In genomic region chr10:122045946-122046345, GRCm38 (mm10) we compare ENCODE assay signal across 9 mouse cellular contexts. TPM values are rescaled to one million over a fixed set of nuclear protein-coding genes. Genes with fewer than 3 reads are reported as not detected.
DNase-seq lines count a peak whose midpoint lies in the region; ATAC-seq and TF ChIP-seq lines count a peak whose summit lies in the region.
"Had no signal": no experiment of that assay in that cellular context is flagged by ENCODE, and none has a peak within 500 bp of the region (broad histone marks: within the 10 kb centered on the region; RNA-seq: fewer than 3 reads in every experiment).

No protein-coding gene starts in this region.

- DNase-seq in heart, postnatal 36 days, result no peak
- no peak for DNase-seq in thymus, adult 2 months
- DNase-seq in left cerebral cortex, adult 18-20 months (ENCODE audit: low spot score in 2 of 2), result no peak
- DNase-seq in layer of hippocampus, postnatal 10 days (ENCODE audit: low spot score in 2 of 2), result no peak
- DNase-seq: cerebellum, adult 11-12 months had no signal

- intact Hi-C loops in heart, postnatal 36 days (cut with DNase I), result loop anchor here (2.0 to 5.0 kb wide), 3 partner anchors 37 to 139 kb away; no protein-coding TSS in a partner anchor

- 31% methylated on average over 9 of the region's 9 CpGs for WGBS in heart, embryonic 11.5 days (ENCODE audit: insufficient replicate concordance)
- 3% methylated on average over 9 of the region's 9 CpGs for WGBS in hindbrain, embryonic 15.5 days
- WGBS in midbrain, embryonic 16.5 days, result 3% methylated on average over 9 of the region's 9 CpGs
- 77% methylated on average over 9 of the region's 9 CpGs for WGBS in thymus, adult 2 months

- peaks cover 16% of the 10 kb centered on the region for H3K27me3 ChIP-seq in heart, embryonic 11.5 days (ENCODE audit: control insufficient read depth, insufficient read depth, low read length)
- no peaks in the 10 kb centered on the region for H3K27me3 ChIP-seq in hindbrain, embryonic 15.5 days
- no peaks in the 10 kb centered on the region for H3K27me3 ChIP-seq in midbrain, embryonic 16.5 days (ENCODE audit: control insufficient read depth, insufficient read depth, low read depth, low read length)
- H3K27me3 ChIP-seq in thymus, adult 2 months (ENCODE audit: control insufficient read depth, insufficient read depth, low read length), result peaks cover 11% of the 10 kb centered on the region; the same call in 1 of the 2 replicates

- no peak for ATAC-seq in heart, embryonic 11.5 days (replicated peaks; ENCODE audit: insufficient number of reproducible peaks, low FRiP score, low TSS enrichment)
- no peak for ATAC-seq in hindbrain, embryonic 15.5 days (ENCODE audit: low FRiP score, low read depth)
- 0 out of 2 replicates have a peak, but pooled peaks have one; percentile 7 for ATAC-seq in midbrain, embryonic 16.5 days

- H3K4me2 ChIP-seq in heart, embryonic 11.5 days, result peak overlapping the region; percentile 82
- H3K4me2 ChIP-seq in hindbrain, embryonic 15.5 days, result peak overlapping the region; percentile 60
- H3K4me2 ChIP-seq in midbrain, embryonic 16.5 days (ENCODE audit: low read length), result peak overlapping the region; percentile 66

- no peak for TF ChIP-seq CTCF in thymus, adult 2 months (IDR thresholded peaks at IDR 0.05; ENCODE audit: borderline replicate concordance, control insufficient read depth, extremely low read depth, insufficient read depth, low read length, poor library complexity)

- peak overlapping the region; percentile 78 for H3K4me3 ChIP-seq in heart, embryonic 11.5 days (ENCODE audit: low read depth, low read length)
- H3K4me3 ChIP-seq in brown adipose tissue, adult 24 weeks (ENCODE audit: insufficient read depth, low read depth, low read length), result peak overlapping the region; percentile 39
- peak overlapping the region; percentile 66 for H3K4me3 ChIP-seq in hindbrain, embryonic 15.5 days
- H3K4me3 ChIP-seq in midbrain, embryonic 16.5 days (ENCODE audit: low read depth, low read length), result peak overlapping the region; percentile 89
- H3K4me3 ChIP-seq in thymus, adult 2 months (ENCODE audit: control insufficient read depth, insufficient read depth, low read length), result no peak overlapping the region

- TF ChIP-seq POLR2A in thymus, adult 2 months (IDR thresholded peaks at IDR 0.05; ENCODE audit: control insufficient read depth, extremely low read depth, insufficient read depth, low read length, poor library complexity), result no peak

- no peaks in the 10 kb centered on the region for H3K9me3 ChIP-seq in heart, embryonic 11.5 days (replicated peaks; ENCODE audit: control insufficient read depth, low read length)
- H3K9me3 ChIP-seq in hindbrain, embryonic 15.5 days, result no peaks in the 10 kb centered on the region
- no peaks in the 10 kb centered on the region for H3K9me3 ChIP-seq in midbrain, embryonic 16.5 days (replicated peaks; ENCODE audit: control insufficient read depth, low read length, poor library complexity, severe bottlenecking)

- no peak overlapping the region for H3K27ac ChIP-seq in heart, embryonic 11.5 days (ENCODE audit: low read depth, low read length)
- H3K27ac ChIP-seq in brown adipose tissue, adult 24 weeks (replicated peaks; ENCODE audit: low read depth, low read length), result no peak overlapping the region
- H3K27ac ChIP-seq in hindbrain, embryonic 15.5 days (replicated peaks), result peak overlapping the region; percentile 95
- peak overlapping the region; percentile 94 for H3K27ac ChIP-seq in midbrain, embryonic 16.5 days (ENCODE audit: low read length)
- H3K27ac ChIP-seq in thymus, adult 2 months (ENCODE audit: control insufficient read depth, insufficient read depth, low read length), result no peak overlapping the region

- H3K36me3 ChIP-seq in heart, embryonic 11.5 days (ENCODE audit: control insufficient read depth, insufficient read depth, low read length), result no peaks in the 10 kb centered on the region
- no peaks in the 10 kb centered on the region for H3K36me3 ChIP-seq in hindbrain, embryonic 15.5 days
- H3K36me3 ChIP-seq in midbrain, embryonic 16.5 days (ENCODE audit: control insufficient read depth, insufficient read depth, low read length), result no peaks in the 10 kb centered on the region
- H3K36me3 ChIP-seq in thymus, adult 2 months (ENCODE audit: control insufficient read depth, insufficient read depth, low read length), result no peaks in the 10 kb centered on the region

- H3K4me1 ChIP-seq in heart, embryonic 11.5 days (ENCODE audit: control insufficient read depth, insufficient read depth, low read length), result peaks cover 5% of the 10 kb centered on the region; the same call in 1 of the 2 replicates
- no peaks in the 10 kb centered on the region for H3K4me1 ChIP-seq in brown adipose tissue, adult 24 weeks (ENCODE audit: control insufficient read depth, insufficient read depth, insufficient read length, low read length)
- H3K4me1 ChIP-seq in hindbrain, embryonic 15.5 days (replicated peaks), result peaks cover 31% of the 10 kb centered on the region
- peaks cover 16% of the 10 kb centered on the region for H3K4me1 ChIP-seq in midbrain, embryonic 16.5 days (ENCODE audit: control insufficient read depth, insufficient read depth, low read length)
- H3K4me1 ChIP-seq in thymus, adult 2 months (replicated peaks; ENCODE audit: control insufficient read depth, insufficient read depth, low read length), result peaks cover 6% of the 10 kb centered on the region; the same call in 1 of the 2 replicates

- peak overlapping the region; percentile 56; the same call in 1 of the 2 replicates for H3K9ac ChIP-seq in heart, embryonic 11.5 days (ENCODE audit: low read depth, low read length)
- H3K9ac ChIP-seq in hindbrain, embryonic 15.5 days, result peak overlapping the region; percentile 97
- peak overlapping the region; percentile 95 for H3K9ac ChIP-seq in midbrain, embryonic 16.5 days (ENCODE audit: low read depth, low read length)

RNA-seq across cellular contexts. Expression of gene Srgap1, which starts 1.2 kb away (rescaled TPM):
- 3.3 and 8.2 TPM in 2 replicates for polyA plus RNA-seq in heart, embryonic 11.5 days (2014; fragmentation: Nextera tagmentation; extraction: Ambion mirVana)
- total RNA-seq in heart, postnatal 36 days (2021), result 1 to 10 TPM; 2.1 to 2.2 TPM
- polyA plus RNA-seq in brown adipose tissue, adult 24 weeks (2012; ENCODE audit: insufficient read depth, insufficient read length, missing spikeins), result 1.0 and 1.2 TPM in 2 replicates
- 36.4 and 38.2 TPM in 2 replicates for polyA plus RNA-seq in hindbrain, embryonic 15.5 days (2015; fragmentation: Nextera tagmentation; extraction: Ambion mirVana)
- 34.4 and 42.1 TPM in 2 replicates for polyA plus RNA-seq in midbrain, embryonic 16.5 days (2015; fragmentation: Nextera tagmentation; extraction: Ambion mirVana)
- polyA plus RNA-seq in thymus, adult 2 months (2012; rRNA removed), result 1.0 and 1.2 TPM in 2 replicates
- total RNA-seq in left cerebral cortex, adult 18-20 months (2021), result 1 to 10 TPM; 6.9 to 8.7 TPM
- total RNA-seq in layer of hippocampus, postnatal 10 days (2021), result 10 to 100 TPM; 33.5 to 36.2 TPM

RNA-seq across cellular contexts. Expression of gene Rxylt1, which starts 51.2 kb away (rescaled TPM):
- polyA plus RNA-seq in heart, embryonic 11.5 days (2014; fragmentation: Nextera tagmentation; extraction: Ambion mirVana), result 38.9 and 42.7 TPM in 2 replicates
- total RNA-seq in heart, postnatal 36 days (2021), result 10 to 100 TPM; 33.1 to 39.2 TPM
- 36.3 and 63.2 TPM in 2 replicates for polyA plus RNA-seq in brown adipose tissue, adult 24 weeks (2012; ENCODE audit: insufficient read depth, insufficient read length, missing spikeins)
- polyA plus RNA-seq in hindbrain, embryonic 15.5 days (2015; fragmentation: Nextera tagmentation; extraction: Ambion mirVana), result 39.5 and 42.3 TPM in 2 replicates
- polyA plus RNA-seq in midbrain, embryonic 16.5 days (2015; fragmentation: Nextera tagmentation; extraction: Ambion mirVana), result 36.4 and 38.1 TPM in 2 replicates
- 4.0 and 4.6 TPM in 2 replicates for polyA plus RNA-seq in thymus, adult 2 months (2012; rRNA removed)
- total RNA-seq in left cerebral cortex, adult 18-20 months (2021), result 10 to 100 TPM; 33.5 to 40.2 TPM
- 10 to 100 TPM; 46.5 to 51.1 TPM for total RNA-seq in layer of hippocampus, postnatal 10 days (2021)

Comparison
In these comparisons a context has a peak if more than half of its experiments do, and no peak if none do; other contexts are left out.
1. H3K27ac ChIP-seq: peak in hindbrain, embryonic 15.5 days (single experiment) and midbrain, embryonic 16.5 days (single experiment); none in heart, embryonic 11.5 days (single experiment), brown adipose tissue, adult 24 weeks (single experiment) and thymus, adult 2 months (single experiment).
2. Peak in every context shown above with its lines, with median percentiles within 50 percentile points of each other: H3K4me2 ChIP-seq and H3K9ac ChIP-seq.